Mouse (Mus musculus): ENCODE results near the gene Gcnt1. TPM values are rescaled to one million over a fixed set of nuclear protein-coding genes. Genes with fewer than 3 reads are reported as not detected.

Gene Gcnt1
- polyA plus RNA-seq, 1 experiment from 2014 or later: 0.58 TPM

- H3K27ac ChIP-seq (ENCODE audit: low read length): no peak overlapping the region
- 84% methylated on average over 4 of the region's 4 CpGs for WGBS
- H3K4me1 ChIP-seq (replicated peaks; ENCODE audit: control insufficient read depth, insufficient read depth, low read length): no peaks in the 10 kb centered on the region
- H3K9ac ChIP-seq (replicated peaks; ENCODE audit: low read depth, low read length): no peak overlapping the region
- H3K36me3 ChIP-seq (ENCODE audit: control insufficient read depth, insufficient read depth): no peaks in the 10 kb centered on the region
- no peak overlapping the region for H3K4me3 ChIP-seq (replicated peaks; ENCODE audit: low read length)
- no peaks in the 10 kb centered on the region for H3K9me3 ChIP-seq (ENCODE audit: control insufficient read depth, low read length)
- no peak for ATAC-seq
- H3K4me2 ChIP-seq (ENCODE audit: low read length): no peak overlapping the region
- no peaks in the 10 kb centered on the region for H3K27me3 ChIP-seq (replicated peaks; ENCODE audit: control insufficient read depth, insufficient read depth, low read length)
Observed at GRCm38 (mm10) chr19:17319770-17320169, 52.9 kb downstream of the Gcnt1 start.

GRCm38 (mm10) chr19:17318733-17319132, 53.9 kb downstream of the Gcnt1 start:
- WGBS: 26% methylated on average over 3 of the region's 3 CpGs
- no peaks in the 10 kb centered on the region for H3K27me3 ChIP-seq (replicated peaks; ENCODE audit: control insufficient read depth, insufficient read depth, low read length)
- no peaks in the 10 kb centered on the region for H3K4me1 ChIP-seq (replicated peaks; ENCODE audit: control insufficient read depth, insufficient read depth, low read length)
- no peaks in the 10 kb centered on the region for H3K9me3 ChIP-seq (ENCODE audit: control insufficient read depth, low read length)
- no peak overlapping the region for H3K9ac ChIP-seq (replicated peaks; ENCODE audit: low read depth, low read length)
- no peak overlapping the region for H3K27ac ChIP-seq (ENCODE audit: low read length)
- H3K4me3 ChIP-seq (replicated peaks; ENCODE audit: low read length): no peak overlapping the region
- no peaks in the 10 kb centered on the region for H3K36me3 ChIP-seq (ENCODE audit: control insufficient read depth, insufficient read depth)
- H3K4me2 ChIP-seq (ENCODE audit: low read length): no peak overlapping the region
- no peak for ATAC-seq

DNA sequence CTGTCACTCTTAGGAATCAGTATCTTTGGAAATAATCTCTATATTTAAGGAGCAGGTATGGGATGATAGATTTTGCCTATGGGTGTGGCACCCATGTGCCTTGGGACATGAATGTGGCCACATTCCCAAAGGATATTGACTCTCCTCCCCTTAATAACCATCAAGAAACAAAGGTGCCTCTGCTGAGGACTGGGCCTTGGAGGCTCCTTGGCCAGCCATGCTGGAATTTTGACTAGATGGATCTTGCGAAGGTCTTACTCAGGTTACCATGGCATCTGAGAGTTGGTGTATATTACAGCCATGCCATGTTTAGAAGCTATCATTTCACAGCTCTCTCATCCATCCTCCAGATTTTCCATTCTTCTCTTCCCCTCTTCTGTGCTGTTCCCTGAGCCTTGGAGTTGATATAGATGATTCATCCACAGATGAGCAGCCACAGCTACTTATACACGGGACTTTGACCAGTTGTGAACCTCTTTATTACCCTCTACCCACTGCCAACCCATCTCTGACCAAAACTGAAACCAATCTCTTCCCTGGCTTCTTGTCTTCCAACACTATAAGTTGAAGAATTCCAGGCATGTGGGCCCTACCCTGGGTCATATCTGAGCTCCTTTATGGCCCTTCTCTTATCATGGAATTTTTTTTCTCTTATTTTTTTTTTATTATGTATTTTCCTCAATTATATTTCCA, 56.2 kb downstream of the Gcnt1 start:
- H3K4me3 ChIP-seq (replicated peaks; ENCODE audit: low read length): no peak overlapping the region
- 89% methylated on average over 2 of the region's 2 CpGs for WGBS
- ATAC-seq: no peak
- H3K27ac ChIP-seq (ENCODE audit: low read length): no peak overlapping the region
- no peak overlapping the region for H3K4me2 ChIP-seq (ENCODE audit: low read length)
- no peaks in the 10 kb centered on the region for H3K4me1 ChIP-seq (replicated peaks; ENCODE audit: control insufficient read depth, insufficient read depth, low read length)
- no peaks in the 10 kb centered on the region for H3K9me3 ChIP-seq (ENCODE audit: control insufficient read depth, low read length)
- no peak overlapping the region for H3K9ac ChIP-seq (replicated peaks; ENCODE audit: low read depth, low read length)
- no peaks in the 10 kb centered on the region for H3K36me3 ChIP-seq (ENCODE audit: control insufficient read depth, insufficient read depth)
- H3K27me3 ChIP-seq (replicated peaks; ENCODE audit: control insufficient read depth, insufficient read depth, low read length): no peaks in the 10 kb centered on the region

GRCm38 (mm10) chr19:17314451-17314850, 58.2 kb downstream of the Gcnt1 start:
- H3K27ac ChIP-seq (ENCODE audit: low read length): no peak overlapping the region
- H3K4me2 ChIP-seq (ENCODE audit: low read length): no peak overlapping the region
- no peaks in the 10 kb centered on the region for H3K9me3 ChIP-seq (ENCODE audit: control insufficient read depth, low read length)
- ATAC-seq: no peak
- 81% methylated on average over 2 of the region's 2 CpGs for WGBS
- H3K27me3 ChIP-seq (replicated peaks; ENCODE audit: control insufficient read depth, insufficient read depth, low read length): no peaks in the 10 kb centered on the region
- H3K4me1 ChIP-seq (replicated peaks; ENCODE audit: control insufficient read depth, insufficient read depth, low read length): no peaks in the 10 kb centered on the region
- H3K36me3 ChIP-seq (ENCODE audit: control insufficient read depth, insufficient read depth): no peaks in the 10 kb centered on the region
- H3K4me3 ChIP-seq (replicated peaks; ENCODE audit: low read length): no peak overlapping the region
- no peak overlapping the region for H3K9ac ChIP-seq (replicated peaks; ENCODE audit: low read depth, low read length)

DNA sequence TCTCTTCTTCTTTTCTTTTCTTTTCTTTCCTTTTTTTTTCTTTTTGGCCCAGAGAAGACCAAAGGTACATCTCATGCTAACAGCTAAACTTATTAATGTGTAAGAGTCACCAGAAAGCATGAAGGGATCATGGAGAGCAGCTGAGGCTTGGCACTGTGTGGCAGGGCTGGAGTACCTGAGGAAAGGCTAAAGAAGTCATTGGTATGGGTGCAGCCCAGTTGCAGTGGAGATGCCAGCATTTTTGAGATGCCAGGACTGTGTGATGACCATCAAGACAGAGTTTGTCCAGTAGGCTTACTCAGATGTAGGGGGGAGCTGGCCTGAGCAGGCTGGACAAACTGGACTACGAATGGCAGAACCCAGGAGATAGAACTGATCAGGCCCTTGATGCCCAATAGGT, 58.9 kb downstream of the Gcnt1 start:
- no peak for ATAC-seq

GRCm38 (mm10) chr19:17312671-17313180, 59.9 kb downstream of the Gcnt1 start:
- Histone ChIP-seq H3K36me3 (ENCODE audit: control insufficient read depth, insufficient read depth) (no peaks in the 10 kb centered on the region), H3K4me3 (replicated peaks; ENCODE audit: low read length) (no peak overlapping the region), H3K4me2 (ENCODE audit: low read length) (no peak overlapping the region), H3K27ac (ENCODE audit: low read length) (no peak overlapping the region), H3K27me3 (replicated peaks; ENCODE audit: control insufficient read depth, insufficient read depth, low read length) (no peaks in the 10 kb centered on the region), H3K9ac (replicated peaks; ENCODE audit: low read depth, low read length) (no peak overlapping the region), H3K4me1 (replicated peaks; ENCODE audit: control insufficient read depth, insufficient read depth, low read length) (no peaks in the 10 kb centered on the region), H3K9me3 (ENCODE audit: control insufficient read depth, low read length) (no peaks in the 10 kb centered on the region)
- 93% methylated on average over 5 of the region's 5 CpGs for WGBS
- ATAC-seq: no peak

More for the DNA sequence above, 58.9 kb downstream of the Gcnt1 start:
- H3K4me3 ChIP-seq (replicated peaks; ENCODE audit: low read length): no peak overlapping the region
- no peak overlapping the region for H3K4me2 ChIP-seq (ENCODE audit: low read length)
- WGBS: 96% methylated on average over 1 of the region's 1 CpGs
- no peaks in the 10 kb centered on the region for H3K9me3 ChIP-seq (ENCODE audit: control insufficient read depth, low read length)
- no peak overlapping the region for H3K9ac ChIP-seq (replicated peaks; ENCODE audit: low read depth, low read length)
- no peaks in the 10 kb centered on the region for H3K27me3 ChIP-seq (replicated peaks; ENCODE audit: control insufficient read depth, insufficient read depth, low read length)
- H3K36me3 ChIP-seq (ENCODE audit: control insufficient read depth, insufficient read depth): no peaks in the 10 kb centered on the region
- H3K4me1 ChIP-seq (replicated peaks; ENCODE audit: control insufficient read depth, insufficient read depth, low read length): no peaks in the 10 kb centered on the region
- no peak overlapping the region for H3K27ac ChIP-seq (ENCODE audit: low read length)

- Histone ChIP-seq H3K9ac (replicated peaks; ENCODE audit: low read depth, low read length) (no peak overlapping the region), H3K4me1 (replicated peaks; ENCODE audit: control insufficient read depth, insufficient read depth, low read length) (no peaks in the 10 kb centered on the region), H3K4me3 (replicated peaks; ENCODE audit: low read length) (no peak overlapping the region), H3K36me3 (ENCODE audit: control insufficient read depth, insufficient read depth) (no peaks in the 10 kb centered on the region), H3K4me2 (ENCODE audit: low read length) (no peak overlapping the region), H3K9me3 (ENCODE audit: control insufficient read depth, low read length) (no peaks in the 10 kb centered on the region), H3K27me3 (replicated peaks; ENCODE audit: control insufficient read depth, insufficient read depth, low read length) (no peaks in the 10 kb centered on the region), H3K27ac (ENCODE audit: low read length) (no peak overlapping the region)
- WGBS: 83% methylated on average over 1 of the region's 1 CpGs
- ATAC-seq: no peak
Observed at GRCm38 (mm10) chr19:17311501-17311900, 61.1 kb downstream of the Gcnt1 start.

DNA sequence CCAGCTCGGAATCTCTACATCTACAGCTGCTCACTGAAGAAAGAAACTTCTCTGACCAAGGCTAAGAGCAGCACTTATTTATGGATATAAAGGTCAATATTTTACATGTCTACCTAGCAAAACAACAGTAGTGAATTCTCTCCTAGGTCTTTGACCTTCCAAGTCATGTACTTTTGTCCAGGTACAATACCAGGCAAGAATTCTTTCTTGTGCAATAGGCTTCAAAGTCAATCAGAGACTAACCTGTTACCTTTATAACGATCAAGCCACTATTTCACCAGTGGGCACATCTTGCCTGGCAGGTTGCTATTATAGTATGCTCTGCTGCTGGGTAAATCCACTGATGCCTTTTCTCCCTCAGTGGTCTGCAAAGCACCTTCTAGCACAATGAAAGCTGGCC, 61.6 kb downstream of the Gcnt1 start:
- ATAC-seq: no peak
- Histone ChIP-seq H3K27me3 (replicated peaks; ENCODE audit: control insufficient read depth, insufficient read depth, low read length) (no peaks in the 10 kb centered on the region), H3K27ac (ENCODE audit: low read length) (no peak overlapping the region), H3K4me1 (replicated peaks; ENCODE audit: control insufficient read depth, insufficient read depth, low read length) (no peaks in the 10 kb centered on the region), H3K9ac (replicated peaks; ENCODE audit: low read depth, low read length) (no peak overlapping the region), H3K4me2 (ENCODE audit: low read length) (no peak overlapping the region), H3K4me3 (replicated peaks; ENCODE audit: low read length) (no peak overlapping the region), H3K9me3 (ENCODE audit: control insufficient read depth, low read length) (no peaks in the 10 kb centered on the region), H3K36me3 (ENCODE audit: control insufficient read depth, insufficient read depth) (no peaks in the 10 kb centered on the region)
- whole genome bisulfite sequencing: 95% methylated on average over 2 of the region's 2 CpGs

DNA sequence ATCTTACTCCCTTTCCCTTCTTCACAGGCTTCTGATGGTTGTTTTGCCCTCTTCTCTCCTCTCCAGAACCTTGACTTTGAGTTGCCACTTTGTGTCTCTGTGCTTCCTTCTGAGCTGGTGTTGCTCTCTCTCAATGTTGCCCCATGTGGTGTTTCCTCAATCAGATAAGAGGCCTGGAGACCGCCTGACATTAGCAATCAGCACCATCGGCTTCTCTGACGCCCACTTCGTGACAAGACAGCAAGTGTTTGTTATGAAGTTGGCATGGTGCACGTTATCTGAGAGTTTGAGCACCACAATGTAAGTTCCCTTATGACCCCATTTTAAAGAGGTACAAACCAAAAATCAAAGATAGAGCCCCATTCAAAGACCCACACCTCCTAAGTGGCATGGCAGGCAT, 76.6 kb downstream of the Gcnt1 start:
- ATAC-seq: no peak
- no peaks in the 10 kb centered on the region for H3K4me1 ChIP-seq (replicated peaks; ENCODE audit: control insufficient read depth, insufficient read depth, low read length)
- H3K4me3 ChIP-seq (replicated peaks; ENCODE audit: low read length): no peak overlapping the region
- H3K9me3 ChIP-seq (ENCODE audit: control insufficient read depth, low read length): no peaks in the 10 kb centered on the region
- H3K27ac ChIP-seq (ENCODE audit: low read length): no peak overlapping the region
- no peaks in the 10 kb centered on the region for H3K27me3 ChIP-seq (replicated peaks; ENCODE audit: control insufficient read depth, insufficient read depth, low read length)
- H3K36me3 ChIP-seq (ENCODE audit: control insufficient read depth, insufficient read depth): no peaks in the 10 kb centered on the region
- 87% methylated on average over 5 of the region's 5 CpGs for WGBS
- H3K4me2 ChIP-seq (ENCODE audit: low read length): no peak overlapping the region
- no peak overlapping the region for H3K9ac ChIP-seq (replicated peaks; ENCODE audit: low read depth, low read length)

All from forebrain, embryonic 16.5 days (tissue).